Mouse (Mus musculus) T-helper 1 cell (primary cell): ENCODE measurements at regions not wholly inside any gene's neighbourhood (a gene's known extent, or its start where the extent isn't known, plus 50 kb on each side); places are given as distances from the start of the nearest gene placed in this dataset.

Source experiments
- in situ Hi-C: fragments of 300-600 bp; cut with MboI, MseI; formaldehyde crosslinking; loops from one replicate; pipeline ENCODE4 v1.15.1; 2025; ENCODE audit warnings: high pct_unique_total_duplicates

- in situ Hi-C loops: no loop called here
Measured at GRCm38 (mm10) chr6:91619009-91619408, 64.8 kb upstream of the Slc6a6 start.

GRCm38 (mm10) chr6:91619735-91620732 lies 63.8 kb upstream of the Slc6a6 start:
- in situ Hi-C loops: no loop called here

- in situ Hi-C loops: no loop called here
Measured at GRCm38 (mm10) chr6:91621437-91621836, 62.4 kb upstream of the Slc6a6 start.

- in situ Hi-C loops: no loop called here
Measured at GRCm38 (mm10) chr6:91622425-91622824, 61.4 kb upstream of the Slc6a6 start.

GRCm38 (mm10) chr6:91623646-91624045 lies 60.2 kb upstream of the Slc6a6 start:
- in situ Hi-C loops: no loop called here

- in situ Hi-C loops: no loop called here
Measured at GRCm38 (mm10) chr6:91629230-91629629, 54.6 kb upstream of the Slc6a6 start.

- in situ Hi-C loops: no loop called here
Measured at GRCm38 (mm10) chr6:91631261-91631660, 52.6 kb upstream of the Slc6a6 start.
